Mouse (Mus musculus): ENCODE data around the gene Leng8.

DNA sequence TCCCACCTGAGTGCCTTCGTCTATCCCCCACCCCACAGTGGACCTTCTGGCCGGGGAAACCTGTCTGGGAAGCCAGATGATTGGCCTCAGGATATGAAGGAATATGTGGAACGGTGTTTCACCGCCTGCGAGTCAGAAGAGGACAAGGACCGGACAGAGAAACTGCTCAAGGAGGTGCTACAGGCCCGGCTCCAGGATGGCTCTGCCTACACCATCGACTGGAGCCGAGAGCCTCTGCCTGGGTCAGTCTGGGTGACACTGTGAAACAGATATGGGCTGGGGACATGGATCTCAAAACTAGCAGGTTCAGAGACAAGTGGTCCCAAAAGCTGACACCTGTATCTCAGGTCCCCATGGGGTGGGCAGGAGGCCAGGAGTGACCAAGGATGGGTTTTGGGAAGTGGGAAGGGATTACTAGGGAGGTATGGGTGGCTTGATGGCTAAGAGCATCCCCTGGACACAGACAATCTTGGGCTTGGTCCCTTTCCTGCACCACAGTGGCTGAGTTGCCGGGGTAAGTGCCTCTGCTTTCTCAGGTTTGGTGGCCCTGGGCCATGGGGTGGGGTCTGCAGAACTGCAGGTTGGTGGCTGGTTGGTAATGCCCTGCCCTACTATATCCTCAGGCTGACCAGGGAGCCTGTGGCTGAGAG, 6.1 kb downstream of the Leng8 start:
- TF ChIP-seq CTCF (IDR thresholded peaks at IDR 0.05; ENCODE audit: borderline replicate concordance, insufficient read depth, low read length) (no peak), POLR2A (IDR thresholded peaks at IDR 0.05; ENCODE audit: low read depth, low read length) (no peak)
